Mouse (Mus musculus): ENCODE measurements at regions not wholly inside any gene's neighbourhood (a gene's known extent, or its start where the extent isn't known, plus 50 kb on each side); places are given as distances from the start of the nearest gene placed in this dataset.

DNA sequence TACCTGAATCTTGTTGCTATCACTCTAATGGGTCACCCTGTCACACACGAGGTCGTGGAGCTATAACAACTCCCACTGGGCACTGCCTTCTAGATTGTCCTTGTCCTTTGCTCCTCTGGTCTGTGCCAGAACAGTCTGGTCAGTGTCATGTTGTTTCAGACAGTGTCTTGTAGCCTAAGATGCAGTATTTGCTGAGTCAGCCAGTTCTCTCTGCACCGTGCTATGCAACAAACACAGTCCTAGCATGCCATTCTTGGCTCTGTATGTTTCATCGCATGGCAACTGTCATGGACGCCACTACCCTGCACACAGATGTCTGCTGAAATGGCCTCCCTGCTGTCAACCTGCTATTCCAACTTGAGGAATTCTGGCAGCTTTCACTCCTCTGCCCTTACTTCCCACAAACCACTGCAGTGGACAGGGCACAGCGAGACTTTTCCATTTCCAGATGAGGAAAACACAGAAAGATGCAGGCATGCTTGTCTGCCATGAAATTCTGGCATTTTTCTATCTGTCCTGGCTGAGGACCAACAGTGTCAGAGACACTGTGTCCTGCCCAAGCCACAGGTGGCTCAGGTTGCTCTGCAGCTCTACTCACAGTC, 117.3 kb upstream of the Slc22a23 start:
- no peak for DNase-seq

DNA sequence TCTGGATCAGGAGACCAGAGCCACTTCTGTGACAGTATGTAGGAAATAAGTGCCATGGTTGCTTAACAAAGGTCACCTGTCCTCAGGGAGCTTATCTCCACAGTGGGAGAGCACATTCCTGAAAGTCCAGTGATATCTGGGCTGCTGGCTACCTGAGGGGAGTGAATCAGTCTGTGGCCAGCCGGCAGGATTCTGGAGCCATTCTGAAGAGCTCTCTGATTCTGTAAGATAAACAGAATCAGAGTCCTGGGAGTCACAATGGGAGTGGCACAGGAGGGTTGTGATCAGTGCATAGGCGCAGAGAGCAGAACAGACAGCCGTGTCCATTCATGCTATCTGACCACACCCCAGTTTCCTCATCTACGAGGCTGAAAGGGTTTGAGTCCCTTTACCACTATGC, 116.0 kb upstream of the Slc22a23 start:
- DNase-seq = no peak

DNA sequence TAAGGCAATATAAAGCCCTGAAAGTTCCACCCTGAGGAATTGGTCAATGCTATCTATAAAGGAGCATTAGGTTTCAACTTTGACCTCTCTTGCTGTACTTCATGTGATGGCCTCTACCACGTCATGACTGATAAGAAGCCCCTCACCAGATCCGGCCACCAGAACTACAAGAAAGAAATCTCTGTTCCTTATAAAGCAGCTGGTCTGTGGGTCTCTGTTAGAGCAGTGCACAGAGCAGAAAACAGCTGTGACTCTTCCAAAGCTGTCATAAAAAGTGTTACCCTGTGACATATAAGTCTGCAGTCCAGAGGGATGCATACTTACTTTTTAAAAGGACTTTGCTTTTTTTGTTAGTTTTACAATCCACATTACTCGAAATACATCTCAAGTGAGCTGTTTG, 111.1 kb upstream of the Slc22a23 start:
- no peak for DNase-seq

- DNase-seq = no peak
Observed at GRCm38 (mm10) chr13:34446806-34447205, 101.8 kb upstream of the Slc22a23 start.

- no peak for DNase-seq
Observed at GRCm38 (mm10) chr13:34446327-34446726, 101.3 kb upstream of the Slc22a23 start.

DNA sequence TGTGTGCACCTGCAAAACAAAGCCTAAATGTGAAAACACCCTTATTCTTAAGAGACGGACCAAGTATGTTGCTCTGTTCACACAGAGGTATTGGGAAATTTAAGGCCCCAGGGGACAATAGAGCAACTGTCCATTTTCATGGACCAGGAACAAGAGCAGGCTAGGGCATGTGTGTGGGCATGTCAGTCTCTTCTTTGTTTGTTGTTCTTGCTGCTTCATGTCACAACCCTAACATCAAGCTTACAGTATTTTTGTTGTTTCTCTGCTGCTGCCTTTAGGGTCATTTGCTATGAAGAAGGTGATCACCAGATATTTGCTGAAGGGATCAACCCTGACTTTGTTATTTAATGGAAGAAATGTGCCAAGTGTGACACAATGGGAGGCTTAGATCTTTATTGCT, 96.4 kb upstream of the Slc22a23 start:
- DNase-seq = no peak

- DNase-seq = no peak
Observed at GRCm38 (mm10) chr13:34427527-34427926, 82.5 kb upstream of the Slc22a23 start.

GRCm38 (mm10) chr13:34424921-34425320, 79.9 kb upstream of the Slc22a23 start:
- DNase-seq = no peak

DNA sequence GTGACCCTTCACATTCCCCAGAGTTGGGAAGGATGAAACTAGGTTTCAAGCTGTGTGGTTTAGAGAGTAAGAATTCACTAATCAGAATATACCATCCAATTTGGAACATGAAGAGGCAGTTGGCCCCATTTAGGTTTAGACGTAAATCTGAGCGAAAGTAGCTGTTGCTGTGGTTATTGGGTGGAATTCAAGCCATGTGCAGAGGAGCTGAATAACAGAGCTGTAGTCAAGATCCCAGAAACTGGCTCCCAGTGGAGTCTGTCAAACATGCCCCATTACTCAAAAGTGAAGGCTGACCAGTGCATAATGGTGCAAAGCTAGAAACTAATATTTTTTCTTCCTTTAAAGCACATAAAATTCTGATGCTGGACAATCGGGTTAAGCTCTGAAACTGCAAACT, 76.7 kb upstream of the Slc22a23 start:
- DNase-seq = no peak

DNA sequence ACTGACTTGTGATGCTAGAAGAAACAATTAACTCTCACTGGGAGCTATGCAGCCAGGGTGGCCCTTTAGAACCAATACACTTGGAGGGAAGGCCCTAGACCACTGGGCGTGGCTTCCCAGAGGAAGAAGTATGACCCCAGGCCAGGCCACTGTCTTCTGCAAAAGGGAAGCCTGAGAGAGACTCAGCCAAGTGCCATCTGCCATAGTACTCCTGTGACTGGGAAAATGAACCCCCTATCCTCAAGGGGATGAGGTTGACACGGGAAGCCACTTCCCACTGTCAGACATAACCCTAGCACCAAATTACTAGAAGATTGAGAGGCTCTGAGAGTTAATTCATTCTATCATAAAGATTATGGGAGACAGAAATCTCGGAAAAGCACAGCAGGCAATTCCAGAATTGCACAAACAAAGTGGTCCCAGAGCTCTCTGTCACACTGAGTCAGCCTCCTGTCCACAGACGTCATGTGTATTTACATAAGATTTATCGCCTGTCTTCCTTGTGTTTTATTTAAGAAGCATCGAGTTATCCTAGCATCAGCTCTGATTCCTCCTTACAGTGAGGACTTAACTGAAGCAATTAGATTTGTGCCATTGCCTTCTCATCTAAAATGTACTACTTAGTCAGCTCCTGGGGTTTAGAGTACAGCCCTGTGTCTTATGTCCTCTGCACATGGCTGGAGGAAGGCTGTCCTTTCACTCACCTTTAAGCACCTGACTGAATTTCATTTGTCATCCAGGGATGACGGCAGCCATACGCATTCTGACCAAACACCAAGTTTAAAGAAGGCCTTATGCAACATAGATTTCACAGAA, 75.6 kb upstream of the Slc22a23 start:
- DNase-seq = no peak

- DNase-seq = no peak
Observed at GRCm38 (mm10) chr13:34419061-34419460, 74.1 kb upstream of the Slc22a23 start.

DNA sequence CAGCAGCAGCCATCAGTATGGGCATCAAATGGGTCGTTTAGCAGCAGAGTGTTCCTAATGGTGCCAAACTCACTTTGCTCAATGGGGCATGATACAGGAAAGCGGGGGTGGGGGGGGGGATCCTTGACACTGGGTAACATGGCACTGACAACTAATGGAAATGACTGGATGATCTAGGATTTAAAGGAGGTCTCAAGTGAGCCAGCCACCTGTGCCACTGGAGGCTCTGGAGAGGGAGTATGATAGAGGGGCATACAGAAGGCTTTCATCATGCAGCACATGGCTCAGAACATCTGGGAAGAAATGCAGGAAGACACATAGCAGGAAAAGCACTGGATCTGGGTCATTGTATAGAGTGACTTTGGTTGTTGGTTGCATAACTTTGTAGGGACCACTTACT, 71.6 kb upstream of the Slc22a23 start:
- no peak for DNase-seq

DNA sequence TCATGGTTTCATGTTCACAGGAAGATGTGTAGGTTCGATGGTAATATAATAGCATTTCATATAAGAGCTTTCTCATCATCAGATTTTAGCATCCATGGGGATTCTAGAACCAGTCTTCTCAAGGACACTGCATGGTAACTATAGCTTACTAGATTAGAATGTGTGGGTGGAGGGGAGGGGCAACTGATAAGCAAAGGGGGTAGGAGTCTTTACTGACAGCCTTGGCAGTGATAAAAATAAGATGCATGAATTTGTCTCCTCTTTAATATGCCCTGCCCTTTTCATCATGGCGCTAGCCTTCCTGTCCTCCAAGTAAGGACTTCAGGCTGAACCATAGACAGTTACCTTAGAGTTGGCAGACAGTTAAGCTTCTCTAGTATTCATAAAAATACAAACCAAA, 69.6 kb upstream of the Slc22a23 start:
- DNase-seq = no peak

GRCm38 (mm10) chr13:34408669-34409055, 63.7 kb upstream of the Slc22a23 start:
- no peak for DNase-seq

DNA sequence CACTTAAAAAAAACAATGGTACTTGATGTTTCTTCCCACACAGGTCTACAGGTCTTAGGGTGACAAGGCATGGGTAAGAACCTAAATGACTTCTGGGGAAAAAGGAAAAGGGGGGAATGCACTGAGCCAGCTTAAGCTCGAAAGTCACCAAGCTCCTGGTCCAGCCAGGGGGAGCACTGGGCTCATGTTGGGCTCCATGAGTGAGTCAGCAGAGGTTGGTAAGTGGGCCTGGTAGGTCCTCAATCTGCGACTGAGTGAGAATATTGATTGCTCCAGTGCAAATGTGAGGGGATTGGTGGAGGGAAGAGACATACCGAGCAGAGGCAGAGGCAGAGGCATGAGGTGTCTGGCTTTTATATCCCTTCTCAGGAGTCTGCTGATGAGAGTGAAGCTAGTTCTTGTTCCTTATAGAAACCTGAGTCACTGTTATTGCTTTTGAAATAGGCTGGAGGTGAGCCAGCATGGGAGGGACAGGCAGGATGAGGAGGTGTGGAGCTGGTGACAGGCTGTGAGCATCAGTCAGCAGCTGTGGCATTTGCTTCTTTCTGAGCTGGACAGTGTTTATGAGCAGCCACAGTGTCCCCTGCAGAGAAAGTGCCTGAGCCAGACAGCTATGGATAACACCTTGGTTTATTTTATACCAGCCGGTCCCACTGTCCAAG, 63.2 kb upstream of the Slc22a23 start:
- DNase-seq = no peak

GRCm38 (mm10) chr13:34406291-34406690, 61.3 kb upstream of the Slc22a23 start:
- DNase-seq = no peak

- DNase-seq = no peak
Observed at GRCm38 (mm10) chr13:34402631-34403030, 57.6 kb upstream of the Slc22a23 start.

- no peak for DNase-seq
Observed at GRCm38 (mm10) chr13:34401031-34401430, 56.0 kb upstream of the Slc22a23 start.

GRCm38 (mm10) chr13:34398847-34399246, 53.9 kb upstream of the Slc22a23 start:
- DNase-seq = no peak

- DNase-seq = no peak
Observed at GRCm38 (mm10) chr13:34398061-34398787, 53.2 kb upstream of the Slc22a23 start.

DNA sequence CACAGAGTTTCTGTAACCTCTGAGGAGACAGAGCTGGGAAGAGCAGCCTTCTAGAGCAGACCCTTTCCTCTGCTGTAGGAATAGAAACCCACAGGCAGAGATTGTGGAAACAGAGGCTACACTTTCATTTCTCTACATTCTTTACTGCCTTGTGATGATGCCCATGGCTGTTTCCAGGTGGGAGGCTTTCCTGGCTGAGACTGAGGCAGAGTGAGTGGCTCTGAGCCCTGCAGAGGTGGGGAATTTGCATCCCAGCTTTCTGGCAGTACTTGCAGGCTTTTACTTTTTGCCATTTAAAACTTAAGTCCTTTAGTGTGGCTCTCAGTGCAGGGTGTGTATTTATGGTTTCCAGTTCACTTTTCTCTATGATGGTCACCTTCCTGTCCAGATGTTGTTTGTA, 50.5 kb upstream of the Slc22a23 start:
- no peak for DNase-seq

DNA sequence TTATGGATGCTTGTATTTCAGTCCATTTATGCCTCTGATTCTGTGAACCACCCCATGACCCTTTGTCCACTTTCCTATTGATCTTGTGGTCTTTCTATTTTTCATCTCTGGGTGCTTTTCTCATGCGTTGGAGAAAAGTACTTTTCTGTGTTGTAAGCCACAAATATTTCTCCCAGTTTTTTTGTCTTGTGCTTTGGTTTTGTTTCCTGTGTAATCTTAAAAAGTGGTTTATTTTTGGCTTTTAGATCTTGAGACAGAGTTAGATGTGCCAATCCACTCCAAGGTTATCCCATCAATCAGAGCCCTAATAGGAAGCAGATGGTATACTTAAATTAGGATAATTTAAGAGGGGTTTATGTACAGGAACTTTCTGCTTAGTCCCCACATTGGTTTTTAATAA, 50.0 kb upstream of the Slc22a23 start:
- DNase-seq = no peak
